Comparison of ENCODE assay signal across 23 mouse cellular contexts in genomic region chr5:53366882-53367561, GRCm38 (mm10).
A peak's percentile ranks its signal among the peaks of the same experiment; 100 is the strongest.
DNase-seq lines count a peak whose midpoint lies in the region; ATAC-seq and TF ChIP-seq lines count a peak whose summit lies in the region.
"Had no signal": no experiment of that assay in that cellular context is flagged by ENCODE, and none has a peak within 500 bp of the region (broad histone marks: within the 10 kb centered on the region; RNA-seq: fewer than 3 reads in every experiment).

No protein-coding gene starts in this region.

- no peaks in the 10 kb centered on the region for H3K9me3 ChIP-seq in embryonic facial prominence, embryonic 13.5 days
- H3K9me3 ChIP-seq in embryonic facial prominence, embryonic 10.5 days = no peaks in the 10 kb centered on the region
- no peaks in the 10 kb centered on the region for H3K9me3 ChIP-seq in lung, embryonic 16.5 days (ENCODE audit: control insufficient read depth, low read length)
- no peaks in the 10 kb centered on the region for H3K9me3 ChIP-seq in embryonic facial prominence, embryonic 15.5 days (replicated peaks)
- H3K9me3 ChIP-seq: hindbrain, embryonic 12.5 days; kidney, embryonic 15.5 days; liver, embryonic 12.5 days had no signal

- no peak for DNase-seq in embryonic facial prominence, embryonic 10.5 days (ENCODE audit: low spot score)
- peak; percentile 32 to 50 for DNase-seq in left cerebral cortex, adult 9 months (ENCODE audit: low spot score in 2 of 2)
- DNase-seq in left cerebral cortex, adult 11 months (ENCODE audit: low spot score) = no peak
- DNase-seq in lung, adult 2 months = no peak
- DNase-seq: adrenal gland, postnatal 10 days; cerebellum, adult 2 months; cerebellum, postnatal 25 days; gastrocnemius, postnatal 36 days; kidney, adult 11 months; kidney, postnatal 36 days; layer of hippocampus, postnatal 36 days; midbrain, embryonic 14.5 days; right cerebral cortex, postnatal 14 days; spleen, adult 18-20 months; thymus, postnatal 25 days had no signal

- no peak for TF ChIP-seq CTCF in lung, adult 2 months (IDR thresholded peaks at IDR 0.05; ENCODE audit: insufficient read depth, low read length)

- peaks cover 25% of the 10 kb centered on the region for H3K4me1 ChIP-seq in embryonic facial prominence, embryonic 13.5 days
- H3K4me1 ChIP-seq in embryonic facial prominence, embryonic 10.5 days = peaks cover 13% of the 10 kb centered on the region
- H3K4me1 ChIP-seq in lung, embryonic 16.5 days (replicated peaks; ENCODE audit: control insufficient read depth, insufficient read depth, low read length) = no peaks in the 10 kb centered on the region
- H3K4me1 ChIP-seq in lung, adult 2 months (ENCODE audit: control insufficient read depth, insufficient read depth, low read length) = no peaks in the 10 kb centered on the region
- peaks cover 28% of the 10 kb centered on the region for H3K4me1 ChIP-seq in embryonic facial prominence, embryonic 15.5 days
- H3K4me1 ChIP-seq: hindbrain, embryonic 12.5 days; kidney, embryonic 15.5 days; liver, embryonic 12.5 days had no signal

- no peak overlapping the region for H3K4me3 ChIP-seq in embryonic facial prominence, embryonic 13.5 days
- no peak overlapping the region for H3K4me3 ChIP-seq in embryonic facial prominence, embryonic 10.5 days
- no peak overlapping the region for H3K4me3 ChIP-seq in lung, embryonic 16.5 days (ENCODE audit: low read length)
- H3K4me3 ChIP-seq in lung, adult 2 months (replicated peaks; ENCODE audit: extremely low read depth, low read depth, low read length) = no peak overlapping the region
- no peak overlapping the region for H3K4me3 ChIP-seq in embryonic facial prominence, embryonic 15.5 days (replicated peaks)
- H3K4me3 ChIP-seq: hindbrain, embryonic 12.5 days; kidney, embryonic 15.5 days; limb, embryonic 13.5 days; liver, embryonic 12.5 days had no signal

- ATAC-seq in embryonic facial prominence, embryonic 13.5 days (ENCODE audit: insufficient number of reproducible peaks, insufficient read depth, low FRiP score, low TSS enrichment, low read depth) = no peak
- ATAC-seq in lung, embryonic 16.5 days (ENCODE audit: low read depth) = peak; percentile 72
- no peak for ATAC-seq in embryonic facial prominence, embryonic 15.5 days (ENCODE audit: insufficient number of reproducible peaks, low FRiP score, low TSS enrichment, low read depth)
- ATAC-seq: activated CD4-positive, CD25-positive, alpha-beta regulatory T cell, adult 4 months; liver, embryonic 12.5 days had no signal

- TF ChIP-seq POLR2A in lung, adult 2 months (IDR thresholded peaks at IDR 0.05; ENCODE audit: borderline replicate concordance, extremely low read depth, low read depth, low read length) = no peak

- peak overlapping the region; percentile 39; the same call in 1 of the 2 replicates for H3K27ac ChIP-seq in embryonic facial prominence, embryonic 13.5 days
- no peak overlapping the region for H3K27ac ChIP-seq in embryonic facial prominence, embryonic 10.5 days (replicated peaks)
- 0 out of 2 replicates have a peak overlapping the region, but pooled peaks have one; percentile 46 for H3K27ac ChIP-seq in lung, embryonic 16.5 days (ENCODE audit: low read length)
- peak overlapping the region; percentile 68 for H3K27ac ChIP-seq in embryonic facial prominence, embryonic 15.5 days (replicated peaks)
- H3K27ac ChIP-seq: hindbrain, embryonic 12.5 days; kidney, embryonic 15.5 days; limb, embryonic 13.5 days; liver, embryonic 12.5 days had no signal

- H3K36me3 ChIP-seq in embryonic facial prominence, embryonic 13.5 days = no peaks in the 10 kb centered on the region
- H3K36me3 ChIP-seq in embryonic facial prominence, embryonic 10.5 days (replicated peaks) = no peaks in the 10 kb centered on the region
- no peaks in the 10 kb centered on the region for H3K36me3 ChIP-seq in lung, embryonic 16.5 days (ENCODE audit: control insufficient read depth, insufficient read depth, low read length)
- H3K36me3 ChIP-seq in embryonic facial prominence, embryonic 15.5 days = no peaks in the 10 kb centered on the region
- H3K36me3 ChIP-seq: hindbrain, embryonic 12.5 days; kidney, embryonic 15.5 days; limb, embryonic 13.5 days; liver, embryonic 12.5 days had no signal

- H3K9ac ChIP-seq in embryonic facial prominence, embryonic 13.5 days = no peak overlapping the region
- H3K9ac ChIP-seq in lung, embryonic 16.5 days (ENCODE audit: low read length) = no peak overlapping the region
- H3K9ac ChIP-seq in embryonic facial prominence, embryonic 15.5 days = no peak overlapping the region
- H3K9ac ChIP-seq: hindbrain, embryonic 12.5 days; kidney, embryonic 15.5 days; limb, embryonic 13.5 days; liver, embryonic 12.5 days had no signal

- 52% methylated on average over 6 of the region's 6 CpGs for WGBS in embryonic facial prominence, embryonic 13.5 days
- WGBS in embryonic facial prominence, embryonic 10.5 days = 76% methylated on average over 6 of the region's 6 CpGs
- WGBS in lung, embryonic 16.5 days = 65% methylated on average over 6 of the region's 6 CpGs
- 71% methylated on average over 6 of the region's 6 CpGs for WGBS in lung, adult 2 months
- 47% methylated on average over 6 of the region's 6 CpGs for WGBS in embryonic facial prominence, embryonic 15.5 days

- H3K4me2 ChIP-seq in embryonic facial prominence, embryonic 13.5 days = no peak overlapping the region
- H3K4me2 ChIP-seq in lung, embryonic 16.5 days (ENCODE audit: low read depth, low read length) = no peak overlapping the region
- no peak overlapping the region for H3K4me2 ChIP-seq in embryonic facial prominence, embryonic 15.5 days (replicated peaks)
- H3K4me2 ChIP-seq: hindbrain, embryonic 12.5 days; kidney, embryonic 15.5 days; limb, embryonic 13.5 days; liver, embryonic 12.5 days had no signal

- H3K27me3 ChIP-seq in embryonic facial prominence, embryonic 13.5 days = no peaks in the 10 kb centered on the region
- H3K27me3 ChIP-seq in embryonic facial prominence, embryonic 10.5 days (replicated peaks; ENCODE audit: low read depth, poor library complexity, severe bottlenecking) = no peaks in the 10 kb centered on the region
- H3K27me3 ChIP-seq in lung, embryonic 16.5 days (ENCODE audit: control insufficient read depth, insufficient read depth, low read depth, low read length) = no peaks in the 10 kb centered on the region
- no peaks in the 10 kb centered on the region for H3K27me3 ChIP-seq in embryonic facial prominence, embryonic 15.5 days
- H3K27me3 ChIP-seq: hindbrain, embryonic 12.5 days; kidney, embryonic 15.5 days; liver, embryonic 12.5 days had no signal

Comparison
In these comparisons a context has a peak if more than half of its experiments do, and no peak if none do; other contexts are left out.
1. DNase-seq: peak in left cerebral cortex, adult 9 months (2 of 2); none in embryonic facial prominence, embryonic 10.5 days (single experiment), left cerebral cortex, adult 11 months (single experiment) and lung, adult 2 months (single experiment).